Mouse (Mus musculus): ENCODE data around the gene Chrm1.
A peak's percentile ranks its signal among the peaks of the same experiment; 100 is the strongest.

The Chrm1 gene

GRCm38 (mm10) chr19:8683627-8684026 lies 20.0 kb downstream of the Chrm1 start:
- no peak for DNase-seq (ENCODE audit: low spot score)

- DNase-seq (ENCODE audit: low spot score): no peak
Measured at GRCm38 (mm10) chr19:8691871-8692539, 28.4 kb downstream of the Chrm1 start.

DNA sequence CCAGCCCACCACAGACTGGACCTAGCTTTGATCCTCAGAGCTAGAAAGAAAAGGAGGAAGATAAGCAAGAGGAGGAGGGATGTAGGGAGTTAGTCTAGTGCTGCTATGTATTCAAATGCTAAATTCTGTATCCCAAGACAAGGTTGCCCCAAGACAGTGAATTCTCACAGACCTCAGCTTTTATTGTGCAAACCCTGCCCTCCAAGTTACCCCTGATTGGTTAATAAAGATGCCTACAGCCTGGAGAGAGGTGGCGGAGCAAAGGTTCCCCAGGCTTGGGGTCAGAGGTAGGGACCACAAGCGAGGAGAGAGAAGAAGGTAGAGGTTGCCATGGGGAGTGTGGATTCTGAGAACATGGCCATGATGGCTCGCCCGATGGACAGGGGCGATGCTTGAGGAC lies 29.2 kb downstream of the Chrm1 start:
- no peak for DNase-seq (ENCODE audit: low spot score)

- DNase-seq (ENCODE audit: low spot score): no peak
Measured at GRCm38 (mm10) chr19:8695330-8695729, 31.7 kb downstream of the Chrm1 start.

DNA sequence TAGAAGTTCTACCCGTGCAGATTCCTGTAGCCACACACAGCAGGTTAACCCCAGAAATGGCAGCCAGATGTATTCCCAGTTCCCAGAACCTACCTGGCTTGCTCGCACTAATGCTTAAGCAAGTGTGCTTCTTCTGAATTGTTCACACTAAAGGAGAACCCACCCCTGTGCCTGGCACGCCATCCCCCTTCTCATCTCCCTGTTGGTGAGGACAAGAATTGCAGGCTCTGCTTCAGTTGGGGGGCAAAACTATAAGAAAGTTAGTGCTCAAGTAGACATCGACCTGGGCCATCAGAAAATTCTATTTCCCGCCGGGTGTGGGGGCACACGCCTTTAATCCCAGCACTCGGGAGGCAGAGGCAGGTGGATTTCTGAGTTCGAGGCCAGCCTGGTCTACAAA lies 36.1 kb downstream of the Chrm1 start:
- DNase-seq (ENCODE audit: low spot score): no peak

DNA sequence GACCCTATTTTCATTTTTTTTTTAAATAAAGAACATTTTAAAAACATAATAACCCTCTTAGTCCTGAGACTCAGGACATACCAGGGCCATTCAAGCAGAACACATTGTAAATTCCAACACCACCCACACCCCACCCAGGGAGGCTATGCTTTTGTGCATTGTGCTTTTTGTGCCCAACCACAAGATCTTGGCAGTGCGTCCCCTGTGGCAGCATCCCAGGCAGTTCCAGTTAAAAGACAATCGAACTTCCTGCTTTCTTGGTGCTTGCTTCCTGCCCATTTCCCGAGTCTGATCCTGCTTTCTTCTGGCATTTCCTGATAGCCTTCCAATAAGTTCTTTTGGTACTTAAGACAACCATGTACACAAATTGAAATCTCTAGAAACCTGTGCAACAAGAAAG lies 38.9 kb downstream of the Chrm1 start:
- DNase-seq (ENCODE audit: low spot score): no peak

- no peak for DNase-seq (ENCODE audit: low spot score)
Measured at GRCm38 (mm10) chr19:8703571-8703970, 40.0 kb downstream of the Chrm1 start.

DNA sequence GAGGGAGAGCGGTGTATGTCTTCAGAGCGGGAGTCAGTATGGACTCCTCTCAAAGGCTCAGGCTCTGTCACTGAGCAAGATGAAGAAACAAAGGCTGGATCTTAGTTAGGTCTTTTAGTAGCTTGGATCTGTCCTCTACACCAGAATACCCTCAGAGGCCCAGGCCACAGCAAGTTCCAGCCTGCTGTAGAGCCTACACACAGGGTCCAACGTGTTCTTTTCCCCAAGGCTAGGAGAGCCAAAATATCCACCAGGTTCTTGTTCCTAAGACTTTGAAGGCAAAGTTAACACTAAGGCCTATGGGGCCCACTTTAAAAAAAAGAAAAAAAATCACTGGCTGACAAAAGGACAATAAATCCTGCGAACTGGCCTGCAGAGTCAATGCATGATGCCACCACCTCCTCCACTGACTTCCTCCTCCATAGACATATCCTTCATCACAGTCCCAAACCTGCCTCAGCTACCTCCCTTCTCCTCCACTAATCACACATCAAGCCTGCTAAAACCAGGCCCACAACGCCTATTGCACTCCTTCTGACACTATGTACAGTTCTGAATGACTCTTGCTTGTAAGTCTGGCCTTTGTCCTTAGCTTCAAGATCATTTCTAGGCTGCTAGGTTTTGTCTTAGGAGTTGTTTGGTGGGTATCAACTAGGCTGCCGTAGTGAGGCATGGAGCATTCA lies 41.6 kb downstream of the Chrm1 start:
- no peak for DNase-seq (ENCODE audit: low spot score)

- no peak for DNase-seq (ENCODE audit: low spot score)
Measured at GRCm38 (mm10) chr19:8706132-8706667, 42.6 kb downstream of the Chrm1 start.

- DNase-seq (ENCODE audit: low spot score): no peak
Measured at GRCm38 (mm10) chr19:8706930-8707329, 43.3 kb downstream of the Chrm1 start.

GRCm38 (mm10) chr19:8708954-8709353 lies 45.4 kb downstream of the Chrm1 start:
- no peak for DNase-seq (ENCODE audit: low spot score)

- no peak for DNase-seq (ENCODE audit: low spot score)
Measured at GRCm38 (mm10) chr19:8710057-8710456, 46.5 kb downstream of the Chrm1 start.

DNA sequence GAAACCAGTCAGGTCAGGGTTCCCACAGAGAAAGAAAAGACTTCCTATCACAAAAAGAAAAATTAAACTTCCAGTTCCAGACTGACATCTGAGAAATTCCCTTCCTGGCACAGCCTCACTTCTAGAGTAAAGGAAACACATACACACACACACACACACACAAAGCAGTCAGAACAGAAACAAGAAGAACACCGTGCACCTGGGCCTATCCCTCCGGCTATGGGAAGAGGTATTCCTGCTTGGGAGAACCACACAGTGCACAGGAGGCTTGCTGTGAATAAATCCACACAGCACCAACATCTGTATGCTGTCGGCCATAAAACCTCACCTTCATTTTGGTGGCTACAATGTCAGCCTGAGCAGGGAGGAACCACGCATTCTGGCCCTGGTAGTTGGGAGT lies 47.9 kb downstream of the Chrm1 start:
- DNase-seq (ENCODE audit: low spot score): no peak

GRCm38 (mm10) chr19:8711949-8712869 lies 48.6 kb downstream of the Chrm1 start:
- no peak for DNase-seq (ENCODE audit: low spot score)

DNA sequence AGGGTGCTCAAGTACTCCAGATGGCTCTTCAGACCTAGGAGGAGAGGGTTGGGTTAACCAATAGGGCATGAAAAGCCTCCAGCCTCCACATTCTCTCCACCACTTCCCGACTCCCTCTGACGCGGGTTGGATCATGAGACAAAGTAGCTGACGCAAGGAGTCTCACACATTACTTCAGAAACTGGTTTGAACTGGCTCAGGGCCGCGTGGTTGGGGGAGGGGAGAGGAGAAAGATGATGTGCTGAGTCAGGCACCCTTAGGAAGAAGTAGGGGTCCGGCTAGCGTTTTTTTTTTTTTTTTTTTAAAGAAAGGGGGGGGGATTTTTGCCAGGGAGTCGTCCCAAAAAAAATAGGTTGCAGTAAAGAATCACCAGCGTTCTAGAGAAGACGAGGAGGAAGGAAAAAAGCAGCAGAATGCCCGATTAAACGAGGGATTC lies 49.3 kb downstream of the Chrm1 start:
- peak; percentile 63 for DNase-seq (ENCODE audit: low spot score)

GRCm38 (mm10) chr19:8713306-8713996 lies 49.9 kb downstream of the Chrm1 start:
- peak; percentile 91 for DNase-seq (ENCODE audit: low spot score)

GRCm38 (mm10) chr19:8713997-8714652 lies 50.5 kb downstream of the Chrm1 start:
- DNase-seq (ENCODE audit: low spot score): no peak

- no peak for DNase-seq (ENCODE audit: low spot score)
Measured at GRCm38 (mm10) chr19:8714653-8715481, 51.3 kb downstream of the Chrm1 start.

GRCm38 (mm10) chr19:8715868-8716766 lies 52.5 kb downstream of the Chrm1 start:
- no peak for DNase-seq (ENCODE audit: low spot score)

Data from left cerebral cortex, adult 11 months (tissue).